Mouse (Mus musculus): ENCODE results near the gene Drd5.

The Drd5 gene

GRCm38 (mm10) chr5:38318966-38319786 is at the start of gene Drd5:
Gene Drd5 (plus strand): TSS chr5:38319367.
- no peak for DNase-seq (ENCODE audit: low spot score in 2 of 2)

- no peak for DNase-seq (ENCODE audit: low spot score in 2 of 2)
Measured at GRCm38 (mm10) chr5:38270942-38271341, 48.2 kb upstream of the Drd5 start.

GRCm38 (mm10) chr5:38273831-38274230 is 45.3 kb upstream of the Drd5 start:
- no peak for DNase-seq (ENCODE audit: low spot score in 2 of 2)

- no peak for DNase-seq (ENCODE audit: low spot score in 2 of 2)
Measured at GRCm38 (mm10) chr5:38275771-38276170, 43.4 kb upstream of the Drd5 start, which contains the start of gene Otop1. Gene Otop1 (plus strand): TSS chr5:38275972.

GRCm38 (mm10) chr5:38276451-38276850 is 42.7 kb upstream of the Drd5 start:
- no peak for DNase-seq (ENCODE audit: low spot score in 2 of 2)

- no peak for DNase-seq (ENCODE audit: low spot score in 2 of 2)
Measured at GRCm38 (mm10) chr5:38277098-38277866, 41.9 kb upstream of the Drd5 start.

GRCm38 (mm10) chr5:38277936-38278600 is 41.1 kb upstream of the Drd5 start:
- DNase-seq (ENCODE audit: low spot score in 2 of 2) = no peak

GRCm38 (mm10) chr5:38280075-38280474 is 39.1 kb upstream of the Drd5 start:
- DNase-seq (ENCODE audit: low spot score in 2 of 2) = no peak

- no peak for DNase-seq (ENCODE audit: low spot score in 2 of 2)
Measured at GRCm38 (mm10) chr5:38285724-38286123, 33.4 kb upstream of the Drd5 start.

GRCm38 (mm10) chr5:38288476-38288875 is 30.7 kb upstream of the Drd5 start:
- no peak for DNase-seq (ENCODE audit: low spot score in 2 of 2)

GRCm38 (mm10) chr5:38301761-38302411 is 17.3 kb upstream of the Drd5 start:
- DNase-seq (ENCODE audit: low spot score in 2 of 2) = no peak

- no peak for DNase-seq (ENCODE audit: low spot score in 2 of 2)
Measured at GRCm38 (mm10) chr5:38302651-38303050, 16.5 kb upstream of the Drd5 start.

GRCm38 (mm10) chr5:38305241-38305640 is 13.9 kb upstream of the Drd5 start:
- DNase-seq (ENCODE audit: low spot score in 2 of 2) = no peak

GRCm38 (mm10) chr5:38307255-38308101 is 11.7 kb upstream of the Drd5 start:
- DNase-seq (ENCODE audit: low spot score in 2 of 2) = peak; percentile 92 to 93

GRCm38 (mm10) chr5:38308873-38309272 is 10.3 kb upstream of the Drd5 start:
- DNase-seq (ENCODE audit: low spot score in 2 of 2) = peak; percentile 42 to 50

- DNase-seq (ENCODE audit: low spot score in 2 of 2) = no peak
Measured at GRCm38 (mm10) chr5:38309795-38310194, 9.4 kb upstream of the Drd5 start.

GRCm38 (mm10) chr5:38333381-38333780 is 14.2 kb downstream of the Drd5 start:
- DNase-seq (ENCODE audit: low spot score in 2 of 2) = no peak

GRCm38 (mm10) chr5:38334582-38334981 is 15.4 kb downstream of the Drd5 start:
- no peak for DNase-seq (ENCODE audit: low spot score in 2 of 2)

- DNase-seq (ENCODE audit: low spot score in 2 of 2) = no peak
Measured at GRCm38 (mm10) chr5:38343101-38343500, 23.9 kb downstream of the Drd5 start.

GRCm38 (mm10) chr5:38346646-38347432 is 27.7 kb downstream of the Drd5 start:
- DNase-seq (ENCODE audit: low spot score in 2 of 2) = no peak
